Mouse (Mus musculus) spleen, postnatal 4 days (tissue): Measurements from ENCODE around the gene Slc5a12.

ENCODE experiments used
- DNase-seq, 2 experiments: peaks; one replicate each; pipeline ENCODE4 v3.0.0; 2022; ENCODE audit warnings: low spot score in 2 of 2

Gene Slc5a12

DNA sequence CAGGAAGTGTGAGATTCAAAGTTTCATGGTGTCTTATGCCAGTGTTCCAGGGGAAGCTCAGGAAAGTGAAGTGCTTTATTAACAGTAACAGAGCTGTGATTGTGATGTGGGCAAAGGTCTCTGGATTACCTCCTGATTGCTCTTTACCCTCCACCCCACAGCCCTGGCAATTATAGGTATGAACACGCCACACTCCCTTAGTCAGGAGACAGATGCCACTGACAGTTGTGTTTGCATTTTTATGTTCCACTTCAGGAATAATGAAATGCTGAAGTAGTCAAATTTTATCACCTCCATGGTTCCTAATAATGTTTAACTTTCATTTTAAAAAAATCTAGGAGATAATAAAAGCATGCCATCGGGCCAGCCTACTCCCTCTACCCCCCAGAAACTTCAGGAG, at the start of gene Slc5a12:
Slc5a12 (plus strand) TSS at position 367 of the 400 bp plus-strand sequence.
- DNase-seq = no peak

DNA sequence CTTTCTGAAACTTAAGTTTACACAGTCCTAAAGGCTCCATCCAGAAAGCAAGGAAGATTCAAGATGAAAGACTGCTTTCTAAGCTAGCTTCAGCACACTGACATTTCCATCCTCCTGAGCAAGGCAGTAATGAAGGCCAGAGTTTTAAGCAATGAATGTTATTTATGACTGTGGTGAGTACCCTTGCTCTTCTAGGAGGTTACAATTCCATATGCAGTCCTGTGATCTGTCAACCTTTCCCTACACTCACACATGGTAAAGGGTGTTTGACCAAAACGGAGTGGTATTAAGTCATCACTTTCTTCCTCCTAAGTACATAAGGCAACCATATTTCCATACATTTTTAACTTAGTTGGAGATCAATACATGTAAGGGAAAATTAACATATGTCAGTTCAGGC, 41.0 kb upstream of the Slc5a12 start:
- DNase-seq = no peak

DNA sequence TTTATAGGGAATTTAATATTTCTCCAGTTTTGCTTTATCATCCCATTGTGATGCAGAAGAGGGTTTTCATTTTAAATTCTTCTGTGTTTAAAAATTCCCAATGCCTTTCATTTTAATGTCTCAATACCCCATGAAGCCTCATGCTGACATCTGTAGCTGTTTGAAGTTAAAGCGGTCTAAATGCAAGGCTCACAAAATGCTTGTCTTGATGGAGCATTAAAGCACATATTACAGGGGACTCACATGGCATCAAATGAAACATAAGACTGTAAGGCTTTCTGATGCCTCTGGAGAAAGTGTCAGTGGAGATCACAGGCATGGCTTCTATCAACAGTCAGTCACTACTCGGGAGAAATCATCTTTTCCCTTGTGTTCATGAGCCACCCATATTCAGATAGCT, 34.5 kb upstream of the Slc5a12 start:
- no peak for DNase-seq

DNA sequence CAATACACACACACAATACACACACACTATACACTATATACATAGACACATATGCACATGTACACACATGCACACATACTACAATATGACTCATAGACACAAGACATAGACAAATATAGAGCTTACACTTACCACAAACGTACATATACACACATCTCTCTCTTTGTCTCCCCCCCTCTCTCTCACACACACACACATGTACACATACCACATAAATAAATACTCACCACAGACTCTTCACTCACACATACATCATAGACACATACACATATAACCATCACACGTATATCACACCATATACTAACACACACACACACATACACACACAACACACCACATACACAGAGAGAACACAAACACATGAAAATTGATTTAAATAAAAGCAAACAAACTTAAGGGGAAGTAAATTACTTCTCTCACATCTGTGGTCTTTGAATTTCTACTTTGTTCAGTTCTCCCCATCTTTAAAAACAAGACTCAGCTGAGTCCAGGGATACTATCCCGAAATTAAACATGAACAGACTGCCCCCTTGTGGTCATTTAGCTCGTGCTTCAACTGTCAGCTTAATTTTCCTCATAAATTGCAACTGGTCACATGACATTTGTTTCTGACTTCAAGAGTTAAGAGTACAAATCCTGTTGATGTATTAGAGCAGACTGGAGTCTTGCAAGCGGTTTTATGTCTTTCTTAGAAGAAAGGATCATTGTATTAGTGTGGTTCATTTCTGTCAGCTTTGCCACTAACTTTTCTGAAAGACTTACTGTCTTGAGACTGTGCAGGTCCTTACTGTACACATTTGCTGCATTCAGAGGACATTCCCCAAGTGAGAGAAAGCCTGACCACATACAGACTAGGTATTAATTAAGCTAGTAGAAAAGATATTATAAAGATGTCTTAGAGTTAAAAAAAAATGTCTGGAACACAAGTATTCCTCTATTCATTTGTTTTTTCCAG, 32.1 kb upstream of the Slc5a12 start:
- no peak for DNase-seq

DNA sequence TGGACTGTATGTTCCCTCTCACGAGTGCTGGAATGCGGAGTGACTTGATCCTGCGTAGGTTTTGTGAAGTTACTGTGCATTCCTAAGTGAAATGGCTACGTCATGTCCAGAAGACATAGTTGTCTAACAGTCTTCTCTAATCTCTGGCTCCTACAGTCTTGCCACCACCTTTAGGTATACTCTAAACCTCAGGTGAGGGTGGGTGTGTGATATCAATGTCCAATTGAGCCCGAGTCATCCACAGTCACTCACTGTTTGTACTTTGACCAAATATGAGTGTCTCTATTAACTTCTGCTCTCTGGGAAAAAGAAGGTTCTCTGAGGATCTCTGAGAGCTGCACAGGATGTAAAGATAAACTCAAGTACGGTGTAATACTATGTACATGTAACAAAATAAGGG, 10.4 kb upstream of the Slc5a12 start:
- no peak for DNase-seq

DNA sequence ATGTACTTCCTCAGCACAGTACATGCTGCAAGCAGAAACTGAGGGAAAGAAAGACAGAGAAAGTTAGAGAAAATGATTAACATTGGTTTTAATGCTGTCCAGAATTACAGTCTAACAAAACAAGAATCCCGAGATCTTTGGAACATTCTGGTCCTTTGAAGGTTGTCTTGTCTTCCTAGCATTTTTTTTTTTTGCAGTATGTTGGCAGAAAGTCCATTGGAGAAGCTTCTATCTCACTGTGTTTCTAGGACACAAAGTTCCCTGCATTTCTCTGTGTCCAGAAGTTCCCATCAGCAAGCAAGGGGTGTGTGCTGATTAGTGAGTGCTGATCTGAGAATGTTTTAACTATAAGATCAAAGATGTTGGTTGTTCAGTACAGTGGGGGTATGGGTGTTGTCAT, 7.1 kb upstream of the Slc5a12 start:
- no peak for DNase-seq

DNA sequence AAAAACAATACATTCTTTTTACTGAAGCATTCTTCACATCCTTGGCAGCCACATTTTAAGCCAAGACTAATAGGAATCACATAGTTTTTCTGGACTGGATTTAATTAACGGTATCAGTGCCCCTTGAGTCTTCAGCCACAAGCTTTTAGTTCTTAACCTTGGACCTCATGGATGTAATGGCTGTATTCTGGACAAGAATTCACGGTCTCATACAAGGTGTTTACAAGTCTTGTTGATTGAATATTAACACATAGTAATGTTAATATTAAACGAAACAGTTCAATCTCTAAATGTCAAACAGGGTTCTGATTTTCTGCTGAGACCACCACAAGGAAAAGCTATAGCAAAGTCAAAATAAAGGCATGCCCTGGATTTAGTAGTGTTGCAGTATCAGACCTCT, 4.8 kb upstream of the Slc5a12 start:
- DNase-seq = no peak

DNA sequence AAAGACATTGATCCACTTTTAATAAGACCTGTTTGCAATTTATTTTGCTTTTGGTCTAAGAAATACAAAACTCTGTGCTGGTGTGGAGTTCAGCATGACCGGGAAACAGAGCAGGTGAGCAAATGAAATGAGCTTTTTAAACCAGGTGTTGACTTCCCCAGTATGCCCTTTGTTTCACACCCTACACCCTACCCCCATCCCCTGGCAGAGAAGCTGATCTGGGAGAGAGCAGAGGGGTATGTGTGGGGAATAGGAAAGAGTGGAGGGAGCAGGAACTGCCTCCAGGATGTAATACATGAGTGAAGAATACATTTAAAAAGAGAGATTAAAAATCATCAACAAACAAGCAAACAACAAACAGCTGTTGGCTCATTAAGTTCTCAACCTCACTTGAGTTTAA, 47.3 kb downstream of the Slc5a12 start:
- no peak for DNase-seq

DNA sequence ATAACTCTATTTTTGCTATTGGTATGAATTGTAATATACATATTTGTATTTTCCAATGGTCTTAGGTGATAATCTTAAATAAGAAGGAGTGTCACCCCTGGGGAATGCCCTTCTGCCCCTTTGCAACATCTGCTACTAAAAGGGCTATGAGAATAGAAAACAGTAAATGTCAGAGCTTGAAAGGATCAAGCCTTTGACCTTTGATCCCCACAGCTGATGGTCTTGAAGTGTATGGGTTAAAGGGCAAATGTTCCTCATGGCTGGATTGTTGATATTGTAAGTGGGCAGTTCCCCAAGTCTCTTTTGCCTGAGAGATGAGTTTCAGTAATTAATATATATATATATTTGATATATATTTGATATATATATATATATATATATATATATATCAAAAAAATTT, 47.7 kb downstream of the Slc5a12 start:
- DNase-seq = no peak

DNA sequence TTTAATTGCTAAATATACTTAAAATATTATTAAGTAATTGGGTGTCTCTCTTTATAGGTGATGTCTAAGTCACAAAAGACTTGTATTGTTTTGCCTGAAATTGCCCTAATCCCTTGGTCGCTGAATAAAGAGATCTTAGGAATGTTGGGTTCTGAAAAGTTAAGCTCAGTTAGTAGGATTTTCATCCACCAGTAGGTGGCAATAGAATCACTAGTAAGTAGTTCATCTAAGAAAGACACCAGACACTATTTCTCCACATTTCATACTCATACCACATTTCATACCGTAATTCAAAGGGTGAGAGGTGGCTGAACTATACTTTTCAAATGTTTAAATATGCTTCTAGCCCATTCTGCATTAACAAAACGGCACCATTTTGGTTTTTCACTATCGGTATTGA, 66.2 kb downstream of the Slc5a12 start:
- DNase-seq = no peak

DNA sequence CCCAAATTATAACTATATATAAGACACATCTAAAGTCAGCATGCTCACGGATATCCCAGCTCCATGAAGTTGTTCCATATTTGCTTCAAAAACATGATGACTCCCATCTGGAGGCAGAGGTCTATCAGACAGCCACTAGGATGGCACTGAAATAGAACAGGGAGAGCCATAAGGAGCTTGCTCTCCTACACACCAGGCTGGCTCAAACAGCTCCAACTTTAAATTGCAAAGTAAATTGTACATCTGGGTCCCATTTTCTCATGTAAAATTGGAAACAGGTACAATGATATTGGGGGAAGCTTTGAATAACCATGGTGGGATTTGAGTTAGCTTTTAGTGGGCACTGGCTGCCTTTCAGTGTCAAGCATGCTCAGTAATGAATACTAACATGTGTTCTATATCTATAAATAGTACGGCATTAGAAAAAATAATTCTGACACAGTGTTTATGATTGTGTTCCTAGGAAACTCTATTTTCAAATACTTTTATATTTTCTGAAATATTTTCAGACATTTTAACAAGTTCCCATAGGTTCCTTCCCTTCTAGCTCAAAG, 74.0 kb downstream of the Slc5a12 start:
- no peak for DNase-seq
